Mouse (Mus musculus) embryonic facial prominence, embryonic 15.5 days (tissue): Measurements from ENCODE around the gene Sphk1. TPM values are rescaled to one million over a fixed set of nuclear protein-coding genes. Genes with fewer than 3 reads are reported as not detected.
A peak's percentile ranks its signal among the peaks of the same experiment; 100 is the strongest.

Source experiments
- ATAC-seq: fragments of 200-750 bp; cut with Nextera tagmentation; 2 replicates; pipeline ENCODE4 v1.8.0; 2017; ENCODE audit warnings: low read depth, moderate TSS enrichment; ENCODE audit not compliant: insufficient number of reproducible peaks, low FRiP score, low TSS enrichment
- H3K27ac ChIP-seq: fragments of 300-500 bp; sonication (generic); replicated peaks from 2 replicates; pipeline ENCODE4 v1.5.1; 2015; ENCODE audit warnings: mild to moderate bottlenecking, inconsistent platforms
- H3K27me3 ChIP-seq: fragments of 300-500 bp; sonication (generic); 2 replicates; pipeline ENCODE4 v1.6.1; 2015; ENCODE audit warnings: inconsistent platforms
- H3K36me3 ChIP-seq: fragments of 300-500 bp; sonication (generic); 2 replicates; pipeline ENCODE4 v1.6.1; 2015; ENCODE audit warnings: mild to moderate bottlenecking, inconsistent platforms
- H3K4me1 ChIP-seq: fragments of 300-500 bp; sonication (generic); 2 replicates; pipeline ENCODE4 v1.6.1; 2015; ENCODE audit warnings: inconsistent platforms
- H3K4me2 ChIP-seq: fragments of 300-500 bp; sonication (generic); replicated peaks from 2 replicates; pipeline ENCODE4 v1.6.1; 2015; ENCODE audit warnings: mild to moderate bottlenecking, inconsistent platforms
- H3K4me3 ChIP-seq: fragments of 300-500 bp; sonication (generic); replicated peaks from 2 replicates; pipeline ENCODE4 v1.5.1; 2015; ENCODE audit warnings: mild to moderate bottlenecking, inconsistent platforms
- H3K9ac ChIP-seq: fragments of 300-500 bp; sonication (generic); 2 replicates; pipeline ENCODE4 v1.6.1; 2015; ENCODE audit warnings: inconsistent platforms
- H3K9me3 ChIP-seq: fragments of 300-500 bp; sonication (generic); replicated peaks from 2 replicates; pipeline ENCODE4 v1.6.1; 2016; ENCODE audit warnings: inconsistent platforms
- WGBS: fragments of 180-500 bp; shearing (Covaris S2); methylation state at CpG from one replicate; pipeline ENCODE4 v1.1.7; 2015; 5-methylcytosine and 5-hydroxymethylcytosine counted together
- polyA plus RNA-seq: library from polyadenylated mRNA; unstranded; fragments of >200 nt; fragmentation: Nextera tagmentation; extraction: Ambion mirVana; gene quantifications from 2 replicates; pipeline ENCODE4 v1.2.1, GENCODE M21; 2015

Sphk1 gene
- polyA plus RNA-seq, 1 experiment from 2014 or later = 12.3 TPM

- peaks cover 25% of the 10 kb centered on the region for H3K4me1 ChIP-seq
- H3K27me3 ChIP-seq = no peaks in the 10 kb centered on the region
- no peak for ATAC-seq
- no peak overlapping the region for H3K4me3 ChIP-seq
- WGBS = 80% methylated on average over 5 of the region's 5 CpGs
- H3K9ac ChIP-seq = no peak overlapping the region
- 0 out of 2 replicates have a peak, but pooled peaks cover under 1% of the 10 kb centered on the region for H3K36me3 ChIP-seq
- H3K9me3 ChIP-seq = no peaks in the 10 kb centered on the region
- no peak overlapping the region for H3K4me2 ChIP-seq
- no peak overlapping the region for H3K27ac ChIP-seq
These were observed 37.5 kb upstream of the Sphk1 start for GRCm38 (mm10) chr11:116493191-116493590.

- no peaks in the 10 kb centered on the region for H3K36me3 ChIP-seq
- peaks cover 24% of the 10 kb centered on the region for H3K4me1 ChIP-seq
- H3K4me3 ChIP-seq = no peak within 1 kb of the TSS
- H3K4me2 ChIP-seq = no peak within 1 kb of the TSS
- H3K9me3 ChIP-seq = no peaks in the 10 kb centered on the region
- no peak for ATAC-seq
- H3K27me3 ChIP-seq = no peaks in the 10 kb centered on the region
- WGBS = 26% methylated on average over 4 of the region's 4 CpGs
- H3K9ac ChIP-seq = no peak within 1 kb of the TSS
- peak within 1 kb of the TSS; percentile 56 for H3K27ac ChIP-seq
These were observed 36.9 kb upstream of the Sphk1 start, which contains the start of gene Prpsap1 for GRCm38 (mm10) chr11:116493795-116494252. Gene Prpsap1 (minus strand): TSS chr11:116494202.

GRCm38 (mm10) chr11:116494474-116495174 is 36.1 kb upstream of the Sphk1 start:
- Histone ChIP-seq H3K27ac (peak overlapping the region; percentile 56), H3K9ac (no peak overlapping the region), H3K4me2 (no peak overlapping the region), H3K9me3 (no peaks in the 10 kb centered on the region), H3K36me3 (no peaks in the 10 kb centered on the region), H3K27me3 (no peaks in the 10 kb centered on the region), H3K4me3 (no peak overlapping the region), H3K4me1 (0 out of 2 replicates have a peak, but pooled peaks cover 19% of the 10 kb centered on the region)
- 49% methylated on average over 13 of the region's 13 CpGs for WGBS
- no peak for ATAC-seq

- Histone ChIP-seq H3K9me3 (no peaks in the 10 kb centered on the region), H3K27me3 (no peaks in the 10 kb centered on the region), H3K4me3 (no peak overlapping the region), H3K4me1 (peaks cover 18% of the 10 kb centered on the region; the same call in 1 of the 2 replicates), H3K36me3 (no peaks in the 10 kb centered on the region), H3K4me2 (no peak overlapping the region), H3K27ac (no peak overlapping the region), H3K9ac (no peak overlapping the region)
- 80% methylated on average over 4 of the region's 4 CpGs for WGBS
- no peak for ATAC-seq
These were observed 33.4 kb upstream of the Sphk1 start for GRCm38 (mm10) chr11:116497313-116497712.

- Histone ChIP-seq H3K4me3 (peak overlapping the region; percentile 34), H3K27me3 (no peaks in the 10 kb centered on the region), H3K4me1 (peaks cover 18% of the 10 kb centered on the region; the same call in 1 of the 2 replicates), H3K9ac (no peak overlapping the region; the same call in 1 of the 2 replicates), H3K27ac (no peak overlapping the region), H3K36me3 (no peaks in the 10 kb centered on the region), H3K4me2 (peak overlapping the region; percentile 55), H3K9me3 (no peaks in the 10 kb centered on the region)
- ATAC-seq = no peak
- 23% methylated on average over 34 of the region's 34 CpGs for WGBS
These were observed 32.1 kb upstream of the Sphk1 start for GRCm38 (mm10) chr11:116498596-116498995.

- Histone ChIP-seq H3K9ac (no peak overlapping the region), H3K27me3 (no peaks in the 10 kb centered on the region), H3K4me1 (peaks cover 18% of the 10 kb centered on the region; the same call in 1 of the 2 replicates), H3K9me3 (no peaks in the 10 kb centered on the region), H3K27ac (no peak overlapping the region), H3K4me2 (peak overlapping the region; percentile 55), H3K4me3 (peak overlapping the region; percentile 34), H3K36me3 (no peaks in the 10 kb centered on the region)
- 39% methylated on average over 6 of the region's 6 CpGs for WGBS
- no peak for ATAC-seq
These were observed 31.7 kb upstream of the Sphk1 start for GRCm38 (mm10) chr11:116499018-116499417.

GRCm38 (mm10) chr11:116501005-116501746 is 29.5 kb upstream of the Sphk1 start:
- Histone ChIP-seq H3K4me1 (peaks cover 8% of the 10 kb centered on the region; the same call in 1 of the 2 replicates), H3K27me3 (no peaks in the 10 kb centered on the region), H3K4me3 (no peak overlapping the region), H3K4me2 (no peak overlapping the region), H3K9me3 (no peaks in the 10 kb centered on the region), H3K9ac (no peak overlapping the region), H3K27ac (peak overlapping the region; percentile 52; the same call in 1 of the 2 replicates), H3K36me3 (no peaks in the 10 kb centered on the region)
- WGBS = 16% methylated on average over 7 of the region's 7 CpGs
- ATAC-seq = peak; percentile 71

GRCm38 (mm10) chr11:116504516-116504915 is 26.2 kb upstream of the Sphk1 start:
- H3K36me3 ChIP-seq = no peaks in the 10 kb centered on the region
- H3K4me1 ChIP-seq = peaks cover 5% of the 10 kb centered on the region; the same call in 1 of the 2 replicates
- no peak for ATAC-seq
- no peaks in the 10 kb centered on the region for H3K9me3 ChIP-seq
- H3K4me3 ChIP-seq = no peak overlapping the region
- H3K9ac ChIP-seq = no peak overlapping the region
- WGBS = 76% methylated on average over 17 of the region's 17 CpGs
- no peak overlapping the region for H3K27ac ChIP-seq
- no peaks in the 10 kb centered on the region for H3K27me3 ChIP-seq
- no peak overlapping the region for H3K4me2 ChIP-seq

- H3K36me3 ChIP-seq = no peaks in the 10 kb centered on the region
- no peak for ATAC-seq
- no peak overlapping the region for H3K27ac ChIP-seq
- no peaks in the 10 kb centered on the region for H3K9me3 ChIP-seq
- 52% methylated on average over 5 of the region's 5 CpGs for WGBS
- no peak overlapping the region for H3K4me2 ChIP-seq
- H3K9ac ChIP-seq = no peak overlapping the region
- no peaks in the 10 kb centered on the region for H3K27me3 ChIP-seq
- no peak overlapping the region for H3K4me3 ChIP-seq
- peaks cover 5% of the 10 kb centered on the region; the same call in 1 of the 2 replicates for H3K4me1 ChIP-seq
These were observed 25.2 kb upstream of the Sphk1 start for GRCm38 (mm10) chr11:116505573-116505972.

GRCm38 (mm10) chr11:116506151-116506875 is 24.4 kb upstream of the Sphk1 start:
- Histone ChIP-seq H3K36me3 (no peaks in the 10 kb centered on the region), H3K27me3 (no peaks in the 10 kb centered on the region), H3K4me1 (peaks cover under 1% of the 10 kb centered on the region; the same call in 1 of the 2 replicates), H3K27ac (no peak overlapping the region), H3K4me2 (no peak overlapping the region), H3K4me3 (no peak overlapping the region), H3K9me3 (no peaks in the 10 kb centered on the region), H3K9ac (no peak overlapping the region)
- no peak for ATAC-seq
- WGBS = 79% methylated on average over 17 of the region's 17 CpGs

GRCm38 (mm10) chr11:116508689-116509088 is 22.0 kb upstream of the Sphk1 start:
- no peak overlapping the region for H3K4me3 ChIP-seq
- H3K36me3 ChIP-seq = no peaks in the 10 kb centered on the region
- H3K27me3 ChIP-seq = no peaks in the 10 kb centered on the region
- no peaks in the 10 kb centered on the region for H3K9me3 ChIP-seq
- WGBS = 15% methylated on average over 2 of the region's 2 CpGs
- ATAC-seq = peak; percentile 72
- H3K27ac ChIP-seq = no peak overlapping the region; the same call in 1 of the 2 replicates
- no peaks in the 10 kb centered on the region; the same call in 1 of the 2 replicates for H3K4me1 ChIP-seq
- H3K4me2 ChIP-seq = no peak overlapping the region
- no peak overlapping the region for H3K9ac ChIP-seq
